Mouse (Mus musculus): ENCODE data around the gene Gm5890. TPM values are rescaled to one million over a fixed set of nuclear protein-coding genes. Genes with fewer than 3 reads are reported as not detected.
"Not testable (repeated sequence)": the region's sequence is repeated elsewhere in the genome, so short reads cannot be mapped to it uniquely, and the experiment has no call there.

The Gm5890 gene
- polyA plus RNA-seq (2015; fragmentation: Nextera tagmentation; extraction: Ambion mirVana), result not detected in 2 replicates

GRCm38 (mm10) chr7:20262734-20263133 lies at the start of gene Gm5890:
Gene Gm5890 (minus strand): TSS chr7:20262834.
- not testable (repeated sequence) for H3K36me3 ChIP-seq (ENCODE audit: poor library complexity, severe bottlenecking); H3K4me3 ChIP-seq; H3K9me3 ChIP-seq (replicated peaks); H3K27me3 ChIP-seq; H3K27ac ChIP-seq; H3K4me2 ChIP-seq; H3K4me1 ChIP-seq; ATAC-seq; H3K9ac ChIP-seq
- WGBS, result no CpG with 5 or more reads among the region's 3 CpGs

GRCm38 (mm10) chr7:20233728-20234127 lies 28.9 kb downstream of the Gm5890 start, which contains the start of gene Gm4498:
Gene Gm4498 (minus strand): TSS chr7:20233828.
- H3K9ac ChIP-seq; H3K36me3 ChIP-seq (ENCODE audit: poor library complexity, severe bottlenecking); H3K4me1 ChIP-seq; H3K4me3 ChIP-seq; H3K4me2 ChIP-seq; ATAC-seq; H3K27me3 ChIP-seq; H3K9me3 ChIP-seq (replicated peaks); H3K27ac ChIP-seq: not testable (repeated sequence)
- WGBS, result no CpG with 5 or more reads among the region's 2 CpGs

Other genes with a start within 250 kb of the Gm5890 start
- gene Vmn1r91, start 163.2 kb downstream of the Gm5890 start, polyA plus RNA-seq (2015; fragmentation: Nextera tagmentation; extraction: Ambion mirVana), result not detected in 2 replicates
- not detected in 2 replicates for gene Gm16442, start 140.3 kb downstream of the Gm5890 start, polyA plus RNA-seq (2015; fragmentation: Nextera tagmentation; extraction: Ambion mirVana)
- not detected in 2 replicates for gene Vmn1r93, start 123.7 kb downstream of the Gm5890 start, polyA plus RNA-seq (2015; fragmentation: Nextera tagmentation; extraction: Ambion mirVana)
- gene Vmn1r94, start 94.5 kb downstream of the Gm5890 start, polyA plus RNA-seq (2015; fragmentation: Nextera tagmentation; extraction: Ambion mirVana), result not detected in 2 replicates
- not detected in 2 replicates for gene Vmn1r95, start 69.1 kb downstream of the Gm5890 start, polyA plus RNA-seq (2015; fragmentation: Nextera tagmentation; extraction: Ambion mirVana)
- not detected in 2 replicates for gene Gm6164, start 57.2 kb downstream of the Gm5890 start, polyA plus RNA-seq (2015; fragmentation: Nextera tagmentation; extraction: Ambion mirVana)
- not detected in 2 replicates for gene Gm4498, start 29.0 kb downstream of the Gm5890 start, polyA plus RNA-seq (2015; fragmentation: Nextera tagmentation; extraction: Ambion mirVana)
- gene Gm4133, start 71.2 kb upstream of the Gm5890 start, polyA plus RNA-seq (2015; fragmentation: Nextera tagmentation; extraction: Ambion mirVana), result not detected in 2 replicates
- gene Gm5728, start 112.6 kb upstream of the Gm5890 start, polyA plus RNA-seq (2015; fragmentation: Nextera tagmentation; extraction: Ambion mirVana), result not detected in 2 replicates
- gene Vmn1r100, start 155.1 kb upstream of the Gm5890 start, polyA plus RNA-seq (2015; fragmentation: Nextera tagmentation; extraction: Ambion mirVana), result not detected in 2 replicates
- not detected in 2 replicates for gene Vmn1r101, start 179.8 kb upstream of the Gm5890 start, polyA plus RNA-seq (2015; fragmentation: Nextera tagmentation; extraction: Ambion mirVana)
- gene Gm10670, start 212.1 kb upstream of the Gm5890 start, polyA plus RNA-seq (2015; fragmentation: Nextera tagmentation; extraction: Ambion mirVana), result not detected in 2 replicates
- not detected in 2 replicates for gene Vmn1r103, start 247.7 kb upstream of the Gm5890 start, polyA plus RNA-seq (2015; fragmentation: Nextera tagmentation; extraction: Ambion mirVana)